Mouse (Mus musculus) midbrain, embryonic 12.5 days (tissue): ENCODE data around the gene Gm12185. TPM values are rescaled to one million over a fixed set of nuclear protein-coding genes. Genes with fewer than 3 reads are reported as not detected.
"Not testable (repeated sequence)": the region's sequence is repeated elsewhere in the genome, so short reads cannot be mapped to it uniquely, and the experiment has no call there.

Experiments
- ATAC-seq: fragments of 200-750 bp; cut with Nextera tagmentation; 2 replicates; pipeline ENCODE4 v1.8.0; 2017; ENCODE audit warnings: low read depth, moderate TSS enrichment, moderate library complexity; ENCODE audit not compliant: low FRiP score
- H3K27ac ChIP-seq: fragments of 300-500 bp; sonication (generic); replicated peaks from 2 replicates; pipeline ENCODE4 v1.5.1; 2016; ENCODE audit warnings: mild to moderate bottlenecking
- H3K27me3 ChIP-seq: fragments of 300-500 bp; sonication (generic); 2 replicates; pipeline ENCODE4 v1.6.1; 2016; ENCODE audit warnings: mild to moderate bottlenecking
- H3K36me3 ChIP-seq: fragments of 300-500 bp; sonication (generic); 2 replicates; pipeline ENCODE4 v1.6.1; 2016
- H3K4me1 ChIP-seq: fragments of 300-500 bp; sonication (generic); 2 replicates; pipeline ENCODE4 v1.6.1; 2016
- H3K4me2 ChIP-seq: fragments of 300-500 bp; sonication (generic); replicated peaks from 2 replicates; pipeline ENCODE4 v1.6.1; 2016; ENCODE audit warnings: mild to moderate bottlenecking, moderate library complexity
- H3K4me3 ChIP-seq: fragments of 300-500 bp; sonication (generic); 2 replicates; pipeline ENCODE4 v1.5.1; 2016; ENCODE audit warnings: mild to moderate bottlenecking
- H3K9ac ChIP-seq: fragments of 300-500 bp; sonication (generic); replicated peaks from 2 replicates; pipeline ENCODE4 v1.6.1; 2016; ENCODE audit warnings: mild to moderate bottlenecking, moderate library complexity
- H3K9me3 ChIP-seq: fragments of 300-500 bp; sonication (generic); 2 replicates; pipeline ENCODE4 v1.6.1; 2016; ENCODE audit warnings: mild to moderate bottlenecking
- WGBS: fragments of 180-500 bp; shearing (Covaris S2); methylation state at CpG from one replicate; pipeline ENCODE4 v1.1.7; 2016; 5-methylcytosine and 5-hydroxymethylcytosine counted together
- polyA plus RNA-seq: library from polyadenylated mRNA; unstranded; fragments of >200 nt; fragmentation: Nextera tagmentation; extraction: Ambion mirVana; gene quantifications from 2 replicates; pipeline ENCODE4 v1.2.1, GENCODE M21; 2016

Gm12185 gene
- polyA plus RNA-seq, 1 experiment from 2014 or later = not detected

- no peaks in the 10 kb centered on the region for H3K27me3 ChIP-seq
- no peak within 1 kb of the TSS for H3K4me2 ChIP-seq
- H3K4me3 ChIP-seq = no peak within 1 kb of the TSS
- 72% methylated on average over 2 of the region's 2 CpGs for WGBS
- H3K9me3 ChIP-seq = no peaks in the 10 kb centered on the region
- H3K9ac ChIP-seq = no peak within 1 kb of the TSS
- H3K36me3 ChIP-seq = no peaks in the 10 kb centered on the region
- ATAC-seq = no peak
- H3K4me1 ChIP-seq = no peaks in the 10 kb centered on the region
- H3K27ac ChIP-seq = no peak within 1 kb of the TSS
Measured at GRCm38 (mm10) chr11:48902021-48902420, 90.0 kb downstream of the Gm12185 start, which contains the start of gene Gm5431. Gm5431 (minus strand) TSS chr11:48902214.

- H3K4me3 ChIP-seq, H3K4me1 ChIP-seq, H3K27ac ChIP-seq, H3K9me3 ChIP-seq, H3K36me3 ChIP-seq, ATAC-seq, H3K4me2 ChIP-seq, H3K9ac ChIP-seq, H3K27me3 ChIP-seq: not testable (repeated sequence)
- WGBS = 83% methylated on average over 1 of the region's 1 CpGs
Measured at GRCm38 (mm10) chr11:48901567-48901930, 90.5 kb downstream of the Gm12185 start.

GRCm38 (mm10) chr11:48900654-48901566 lies 91.1 kb downstream of the Gm12185 start:
- H3K36me3 ChIP-seq, ATAC-seq: not testable (repeated sequence)
- WGBS = 76% methylated on average over 6 of the region's 6 CpGs

DNA sequence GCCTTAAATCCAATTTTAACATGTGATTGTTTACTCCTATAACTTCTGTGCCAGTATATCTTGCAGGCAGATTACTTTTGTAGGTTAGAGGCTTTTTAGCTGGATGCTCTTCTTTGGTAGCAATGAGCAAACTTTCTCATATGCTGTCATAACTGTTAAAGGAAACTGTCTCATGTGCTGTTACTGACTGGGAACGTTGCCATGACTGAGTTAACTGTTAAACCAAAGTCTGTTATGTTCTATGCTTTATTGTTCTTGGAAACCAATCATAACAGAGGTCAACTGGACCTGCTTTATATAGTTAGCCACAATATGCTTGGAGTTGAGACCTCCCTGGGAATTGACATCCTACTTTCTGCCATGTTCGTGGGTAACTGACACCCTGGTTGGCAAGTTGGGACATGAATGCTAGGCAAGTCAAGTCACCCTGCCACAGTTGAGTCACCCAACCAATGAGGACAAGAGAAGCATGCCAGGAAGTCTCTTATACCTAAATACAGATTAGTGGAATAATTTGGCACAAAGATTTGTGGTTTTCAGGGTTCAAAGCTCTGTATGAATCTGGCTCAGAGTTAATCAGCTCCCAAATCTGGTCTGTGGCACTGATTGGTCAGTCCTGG lies 93.1 kb downstream of the Gm12185 start:
- WGBS = 80% methylated on average over 2 of the region's 2 CpGs
- Histone ChIP-seq H3K4me1 (no peaks in the 10 kb centered on the region), H3K9me3 (no peaks in the 10 kb centered on the region), H3K4me2 (no peak overlapping the region), H3K4me3 (no peak overlapping the region), H3K9ac (no peak overlapping the region), H3K27ac (no peak overlapping the region), H3K36me3 (no peaks in the 10 kb centered on the region), H3K27me3 (no peaks in the 10 kb centered on the region)
- no peak for ATAC-seq

More at GRCm38 (mm10) chr11:48900654-48901566, 91.1 kb downstream of the Gm12185 start:
- H3K9me3 ChIP-seq, H3K27ac ChIP-seq, H3K27me3 ChIP-seq, H3K4me3 ChIP-seq, H3K4me1 ChIP-seq, H3K9ac ChIP-seq, H3K4me2 ChIP-seq: not testable (repeated sequence)

- Histone ChIP-seq H3K9ac (no peak overlapping the region), H3K4me1 (0 out of 2 replicates have a peak, but pooled peaks cover 6% of the 10 kb centered on the region), H3K27ac (no peak overlapping the region), H3K9me3 (no peaks in the 10 kb centered on the region), H3K4me3 (no peak overlapping the region), H3K36me3 (no peaks in the 10 kb centered on the region), H3K27me3 (peaks cover 14% of the 10 kb centered on the region; the same call in 1 of the 2 replicates), H3K4me2 (no peak overlapping the region)
- 82% methylated on average over 1 of the region's 1 CpGs for WGBS
- no peak for ATAC-seq
Measured at GRCm38 (mm10) chr11:48876680-48877079, 115.3 kb downstream of the Gm12185 start.

- Histone ChIP-seq H3K4me1 (peaks cover 12% of the 10 kb centered on the region; the same call in 1 of the 2 replicates), H3K27me3 (peaks cover 20% of the 10 kb centered on the region; the same call in 1 of the 2 replicates)
- not testable (repeated sequence) for H3K36me3 ChIP-seq, ATAC-seq, H3K27ac ChIP-seq, H3K4me3 ChIP-seq, H3K9ac ChIP-seq, H3K4me2 ChIP-seq, H3K9me3 ChIP-seq
- 47% methylated on average over 1 of the region's 1 CpGs for WGBS
Measured at GRCm38 (mm10) chr11:48875343-48875837, 116.6 kb downstream of the Gm12185 start.

- Histone ChIP-seq H3K9me3 (no peaks in the 10 kb centered on the region), H3K4me1 (peaks cover 12% of the 10 kb centered on the region; the same call in 1 of the 2 replicates), H3K9ac (no peak overlapping the region), H3K4me3 (no peak overlapping the region), H3K27me3 (peaks cover 26% of the 10 kb centered on the region; the same call in 1 of the 2 replicates), H3K36me3 (no peaks in the 10 kb centered on the region), H3K27ac (no peak overlapping the region), H3K4me2 (no peak overlapping the region)
- ATAC-seq = peak; percentile 59; the same call in 1 of the 2 replicates
- WGBS = 2% methylated on average over 4 of the region's 4 CpGs
Measured at GRCm38 (mm10) chr11:48874465-48874864, 117.6 kb downstream of the Gm12185 start.

GRCm38 (mm10) chr11:48873591-48874290 lies 118.3 kb downstream of the Gm12185 start:
- ATAC-seq = no peak
- Histone ChIP-seq H3K36me3 (no peaks in the 10 kb centered on the region), H3K4me2 (no peak overlapping the region), H3K9me3 (no peaks in the 10 kb centered on the region), H3K9ac (no peak overlapping the region), H3K27me3 (peaks cover 26% of the 10 kb centered on the region; the same call in 1 of the 2 replicates), H3K27ac (no peak overlapping the region), H3K4me1 (peaks cover 12% of the 10 kb centered on the region; the same call in 1 of the 2 replicates), H3K4me3 (no peak overlapping the region)
- WGBS = 69% methylated on average over 10 of the region's 10 CpGs

DNA sequence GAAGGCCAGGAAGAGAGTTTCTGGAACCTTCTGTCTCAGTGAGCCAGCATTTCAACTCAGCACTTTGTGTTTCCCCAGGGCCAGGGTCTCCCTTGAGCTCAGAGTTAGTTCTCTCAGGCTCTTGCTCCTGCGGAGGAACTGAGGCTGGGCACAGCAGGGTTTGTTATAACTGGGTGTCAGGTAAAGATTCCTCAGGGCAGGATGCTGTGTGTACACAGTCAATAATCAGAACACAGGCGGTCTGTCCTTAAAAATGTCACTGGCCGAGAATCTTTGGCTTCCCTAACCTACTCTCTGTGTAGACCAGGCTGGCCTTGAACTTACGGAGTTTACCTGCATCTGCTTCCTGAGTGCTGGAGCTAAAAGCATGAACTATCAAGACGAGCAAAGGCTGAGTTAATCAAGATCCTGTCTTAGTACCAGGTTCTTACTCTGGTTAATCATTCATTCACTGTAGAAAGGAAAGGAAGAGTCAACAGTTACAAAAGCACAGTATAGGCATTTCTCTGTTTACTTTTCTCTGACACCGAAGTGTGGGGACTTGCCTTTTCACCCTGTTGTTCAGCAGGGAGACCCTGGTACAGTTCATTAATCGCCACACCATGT lies 119.2 kb downstream of the Gm12185 start:
- Histone ChIP-seq H3K27ac (no peak overlapping the region), H3K9me3 (no peaks in the 10 kb centered on the region)

DNA sequence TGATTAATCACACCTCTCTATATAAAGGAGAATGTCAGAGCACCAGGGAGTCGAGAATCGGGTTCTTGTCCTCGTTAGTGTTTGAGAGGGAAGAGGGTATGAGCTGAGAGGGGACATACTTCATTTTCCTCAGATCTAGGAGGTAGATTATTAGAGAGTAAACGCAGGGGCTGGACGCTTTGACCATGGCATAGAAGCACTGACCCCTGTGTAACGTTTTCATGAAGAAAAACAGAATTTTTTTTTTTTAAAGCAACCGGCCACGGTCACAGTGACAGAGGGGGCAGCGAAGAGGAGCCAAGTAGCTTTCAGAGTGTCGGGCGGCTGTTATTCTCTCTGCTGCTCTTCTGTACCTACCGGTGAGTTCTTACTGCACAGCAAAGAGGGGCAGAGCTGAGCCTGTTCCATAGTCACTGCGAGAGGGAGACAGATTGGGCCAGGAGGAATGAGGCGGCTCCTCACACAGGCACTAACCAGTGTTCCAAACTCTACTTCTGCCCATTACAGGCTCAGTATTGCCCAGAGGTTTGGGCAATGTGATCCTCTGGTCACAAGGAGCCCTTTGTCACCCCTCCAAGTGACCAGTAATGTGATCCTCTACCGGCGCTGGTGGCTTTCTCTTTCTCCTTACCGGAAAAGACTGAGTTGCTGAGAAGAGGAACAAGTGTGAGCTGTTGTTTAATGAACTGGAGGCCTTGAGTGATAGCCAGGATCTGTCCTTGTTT lies 120.0 kb downstream of the Gm12185 start:
- peak overlapping the region; percentile 68 for H3K4me2 ChIP-seq
- peak overlapping the region; percentile 41 for H3K4me3 ChIP-seq
- 12% methylated on average over 17 of the region's 17 CpGs for WGBS
- peak overlapping the region; percentile 53 for H3K9ac ChIP-seq
- H3K4me1 ChIP-seq = peaks cover 12% of the 10 kb centered on the region; the same call in 1 of the 2 replicates
- H3K9me3 ChIP-seq = no peaks in the 10 kb centered on the region
- ATAC-seq = peak; percentile 14; the same call in 1 of the 2 replicates
- H3K36me3 ChIP-seq = no peaks in the 10 kb centered on the region
- peaks cover 26% of the 10 kb centered on the region; the same call in 1 of the 2 replicates for H3K27me3 ChIP-seq
- no peak overlapping the region for H3K27ac ChIP-seq

More for the DNA sequence above, 119.2 kb downstream of the Gm12185 start:
- ATAC-seq = no peak
- Histone ChIP-seq H3K36me3 (no peaks in the 10 kb centered on the region), H3K4me1 (peaks cover 12% of the 10 kb centered on the region; the same call in 1 of the 2 replicates), H3K27me3 (peaks cover 26% of the 10 kb centered on the region; the same call in 1 of the 2 replicates), H3K4me2 (no peak overlapping the region), H3K9ac (no peak overlapping the region), H3K4me3 (no peak overlapping the region)
- WGBS = 84% methylated on average over 7 of the region's 7 CpGs
